Mouse (Mus musculus): ENCODE data around the gene Erbb4. TPM values are rescaled to one million over a fixed set of nuclear protein-coding genes. Genes with fewer than 3 reads are reported as not detected.

Gene Erbb4
- total RNA-seq, 2 experiments from 2014 or later = 55.2 to 59.5 TPM

GRCm38 (mm10) chr1:69046228-69046978 lies 61.5 kb downstream of the Erbb4 start:
- DNase-seq (ENCODE audit: low spot score in 2 of 2) = no peak

- no peak for DNase-seq (ENCODE audit: low spot score in 2 of 2)
Observed at GRCm38 (mm10) chr1:69027816-69028215, 80.0 kb downstream of the Erbb4 start.

GRCm38 (mm10) chr1:69024858-69025257 lies 83.0 kb downstream of the Erbb4 start:
- DNase-seq (ENCODE audit: low spot score in 2 of 2) = no peak

GRCm38 (mm10) chr1:69023157-69023925 lies 84.5 kb downstream of the Erbb4 start:
- DNase-seq (ENCODE audit: low spot score in 2 of 2) = no peak

GRCm38 (mm10) chr1:69009800-69010505 lies 97.9 kb downstream of the Erbb4 start:
- no peak for DNase-seq (ENCODE audit: low spot score in 2 of 2)

GRCm38 (mm10) chr1:69001371-69001770 lies 106.5 kb downstream of the Erbb4 start:
- DNase-seq (ENCODE audit: low spot score in 2 of 2) = no peak

- DNase-seq (ENCODE audit: low spot score in 2 of 2) = no peak
Observed at GRCm38 (mm10) chr1:68979251-68979650, 128.6 kb downstream of the Erbb4 start.

- no peak for DNase-seq (ENCODE audit: low spot score in 2 of 2)
Observed at GRCm38 (mm10) chr1:68978571-68978970, 129.3 kb downstream of the Erbb4 start.

- DNase-seq (ENCODE audit: low spot score in 2 of 2) = no peak
Observed at GRCm38 (mm10) chr1:68973355-68974127, 134.3 kb downstream of the Erbb4 start.

GRCm38 (mm10) chr1:68964127-68964526 lies 143.7 kb downstream of the Erbb4 start:
- DNase-seq (ENCODE audit: low spot score in 2 of 2) = no peak

- DNase-seq (ENCODE audit: low spot score in 2 of 2) = no peak
Observed at GRCm38 (mm10) chr1:68961365-68962116, 146.3 kb downstream of the Erbb4 start.

- DNase-seq (ENCODE audit: low spot score in 2 of 2) = no peak
Observed at GRCm38 (mm10) chr1:68956766-68957533, 150.9 kb downstream of the Erbb4 start.

- DNase-seq (ENCODE audit: low spot score in 2 of 2) = no peak
Observed at GRCm38 (mm10) chr1:68955482-68955881, 152.4 kb downstream of the Erbb4 start.

GRCm38 (mm10) chr1:68943141-68943540 lies 164.7 kb downstream of the Erbb4 start:
- no peak for DNase-seq (ENCODE audit: low spot score in 2 of 2)

GRCm38 (mm10) chr1:68934804-68935203 lies 173.1 kb downstream of the Erbb4 start:
- no peak for DNase-seq (ENCODE audit: low spot score in 2 of 2)

- DNase-seq (ENCODE audit: low spot score in 2 of 2) = no peak
Observed at GRCm38 (mm10) chr1:68933330-68934065, 174.4 kb downstream of the Erbb4 start.

GRCm38 (mm10) chr1:68917828-68918227 lies 190.0 kb downstream of the Erbb4 start:
- DNase-seq (ENCODE audit: low spot score in 2 of 2) = no peak

GRCm38 (mm10) chr1:68892041-68892440 lies 215.8 kb downstream of the Erbb4 start:
- DNase-seq (ENCODE audit: low spot score in 2 of 2) = no peak

GRCm38 (mm10) chr1:68886823-68887222 lies 221.0 kb downstream of the Erbb4 start:
- DNase-seq (ENCODE audit: low spot score in 2 of 2) = no peak

Data from left cerebral cortex, adult 18-20 months (tissue).